Mouse (Mus musculus) hindlimb bud, embryonic 11.5 days (tissue): ENCODE data around the gene Rsph1.
"Not testable (repeated sequence)": the region's sequence is repeated elsewhere in the genome, so short reads cannot be mapped to it uniquely, and the experiment has no call there.

Experiments used
- DNase-seq: peaks from one replicate; pipeline ENCODE4 v3.0.0-alpha.2; 2012; ENCODE audit warnings: low read depth, low spot score; ENCODE audit errors: extremely low spot score

Gene Rsph1

DNA sequence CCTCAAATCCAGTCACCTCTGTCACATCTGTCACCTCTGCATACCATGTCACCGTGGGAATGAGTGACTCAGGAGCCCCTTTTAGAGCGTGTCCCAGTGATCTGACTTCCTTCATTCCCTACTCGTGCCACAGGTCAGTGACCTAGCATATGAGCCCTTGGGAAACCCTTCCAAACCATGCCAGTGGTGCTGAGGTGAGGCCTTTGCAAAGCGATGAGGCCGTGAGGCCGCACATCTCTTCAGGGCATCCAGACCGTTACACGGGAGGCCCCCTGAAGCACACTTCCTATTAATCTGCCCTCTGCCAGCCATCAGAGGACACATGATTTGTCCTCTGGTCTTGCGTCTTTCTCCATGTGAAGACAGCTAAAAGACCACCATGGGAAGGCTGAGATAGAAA, 2.4 kb upstream of the Rsph1 start:
- DNase-seq: no peak

DNA sequence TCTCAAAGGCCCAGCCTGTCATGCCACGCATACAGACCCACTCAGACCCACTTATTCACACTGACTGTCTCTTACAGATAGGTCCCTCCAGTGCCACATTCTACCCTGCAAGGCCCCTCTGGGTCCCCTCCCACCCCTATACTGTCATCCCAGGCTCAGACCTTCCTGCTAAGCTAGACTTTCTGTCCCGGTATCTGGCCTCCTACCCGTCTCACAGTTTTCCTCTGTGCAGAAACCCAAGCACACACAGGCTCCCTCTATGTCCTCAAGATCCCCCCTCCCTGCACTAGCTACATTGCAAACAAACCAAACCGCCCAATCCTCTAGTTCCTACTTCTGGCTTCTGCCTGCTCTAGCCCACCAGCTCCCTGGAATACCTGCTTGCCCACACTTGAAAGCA, 748 bp upstream of the Rsph1 start:
- DNase-seq: no peak

- DNase-seq: no peak
Observed at GRCm38 (mm10) chr17:31276207-31276921, 819 bp downstream of the Rsph1 start.

DNA sequence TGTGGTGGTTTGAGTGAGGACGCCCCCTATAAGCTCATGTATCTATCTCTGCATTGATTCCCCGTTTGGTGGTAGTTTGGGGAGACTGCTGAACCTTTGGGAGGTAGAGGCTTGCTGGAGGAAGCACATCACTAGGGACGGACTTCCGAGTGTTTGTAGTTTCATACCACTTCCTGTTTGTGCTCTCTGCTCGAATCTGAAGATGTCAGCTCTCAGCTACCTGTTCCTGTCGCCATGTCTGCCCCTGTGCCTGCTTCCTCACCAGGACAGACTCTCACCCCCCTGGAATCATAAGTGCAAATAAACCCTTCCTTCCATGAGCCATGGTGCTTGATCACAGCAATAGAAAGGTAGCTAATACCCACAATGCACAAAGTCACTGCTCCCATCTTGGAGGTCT, 2.0 kb downstream of the Rsph1 start:
- DNase-seq: no peak

GRCm38 (mm10) chr17:31273631-31274030, 3.6 kb downstream of the Rsph1 start:
- no peak for DNase-seq

DNA sequence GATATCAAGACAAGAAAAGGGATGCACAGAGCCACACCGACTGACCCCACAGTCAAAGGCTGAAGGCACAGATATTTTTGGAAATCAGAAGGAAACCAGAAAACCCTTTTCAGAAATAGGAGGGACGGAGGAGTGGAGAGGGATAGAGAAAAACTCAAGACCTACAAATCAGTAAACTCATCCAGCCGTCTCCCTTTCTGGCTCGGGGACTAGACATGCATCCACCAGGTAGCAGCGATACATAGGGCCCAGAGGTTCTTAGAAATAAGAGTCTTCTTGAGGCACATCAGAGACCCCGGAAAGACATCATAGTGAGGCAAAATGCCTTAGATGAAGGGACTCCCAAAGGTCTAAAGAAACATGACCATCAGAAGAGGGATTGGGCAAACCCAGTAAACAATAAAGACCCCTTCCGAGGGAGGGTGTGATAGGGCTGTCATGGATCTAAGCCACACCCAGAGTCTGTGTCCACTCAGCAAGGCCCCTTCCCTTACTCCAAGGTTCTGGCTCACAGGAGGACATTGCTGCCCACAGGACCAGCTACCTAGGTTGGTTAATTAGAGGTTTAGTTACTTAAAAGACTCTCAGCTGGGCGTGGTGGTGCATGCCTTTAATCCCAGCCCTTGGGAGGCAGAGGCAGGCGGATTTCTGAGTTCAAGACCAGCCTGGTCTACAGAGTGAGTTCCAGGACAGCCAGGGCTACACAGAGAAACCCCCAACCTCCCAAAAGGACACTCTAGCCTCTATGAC, 4.6 kb downstream of the Rsph1 start:
- DNase-seq: no peak

DNA sequence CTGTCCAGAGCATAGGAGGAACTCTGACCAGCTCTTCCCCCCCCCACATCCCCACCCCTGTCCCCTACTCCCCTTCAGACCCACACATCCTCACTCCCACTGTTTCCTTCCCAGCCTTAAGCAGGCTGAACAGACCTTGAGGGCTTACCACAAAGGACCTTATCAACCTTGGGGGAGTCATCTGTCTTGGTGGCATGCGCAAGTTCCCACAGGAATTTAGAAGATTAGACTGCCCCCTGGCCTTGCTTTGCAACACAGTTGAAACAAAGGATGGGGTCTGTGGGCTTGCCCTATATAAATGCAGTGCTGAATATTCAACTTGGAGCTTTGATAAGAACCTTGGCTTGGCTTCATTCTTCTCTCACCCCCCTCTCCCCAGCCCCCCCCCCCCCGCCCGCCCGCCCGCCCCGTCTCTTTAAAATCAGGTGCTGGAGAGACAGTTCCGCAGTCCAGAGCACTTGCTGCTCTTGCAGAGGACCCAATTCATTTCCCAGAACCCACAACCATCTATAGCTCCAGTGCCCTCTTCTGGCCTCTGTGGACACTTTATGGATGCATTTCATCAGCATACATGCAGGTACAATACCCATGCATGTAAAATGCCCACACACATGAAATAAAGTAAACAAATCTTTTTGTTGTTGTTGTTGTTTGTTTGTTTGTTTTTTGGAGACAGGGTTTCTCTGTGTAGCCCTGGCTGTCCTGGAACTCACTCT, 5.9 kb downstream of the Rsph1 start:
- no peak for DNase-seq

DNA sequence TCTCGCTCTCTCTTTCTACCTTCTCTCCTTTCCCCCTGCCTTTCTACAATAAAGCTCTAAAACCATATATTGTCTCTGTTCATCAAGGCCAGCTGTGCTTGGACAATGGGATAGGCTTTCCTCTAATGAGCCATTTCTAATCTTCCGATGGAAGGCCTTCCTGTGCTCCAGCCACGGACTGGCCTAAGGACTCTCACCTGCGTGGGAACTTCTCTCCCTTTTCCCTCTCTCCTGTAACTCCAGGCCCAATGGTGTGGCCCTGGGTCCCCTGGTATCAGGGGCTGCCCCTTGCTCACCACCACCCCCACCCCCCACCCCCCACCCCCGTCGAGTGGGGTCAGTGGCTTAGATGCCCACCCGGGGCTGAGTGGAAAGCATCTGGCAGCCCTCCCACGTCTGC, 6.4 kb downstream of the Rsph1 start:
- not testable (repeated sequence) for DNase-seq

- DNase-seq: no peak
Observed at GRCm38 (mm10) chr17:31270246-31270645, 6.9 kb downstream of the Rsph1 start.

DNA sequence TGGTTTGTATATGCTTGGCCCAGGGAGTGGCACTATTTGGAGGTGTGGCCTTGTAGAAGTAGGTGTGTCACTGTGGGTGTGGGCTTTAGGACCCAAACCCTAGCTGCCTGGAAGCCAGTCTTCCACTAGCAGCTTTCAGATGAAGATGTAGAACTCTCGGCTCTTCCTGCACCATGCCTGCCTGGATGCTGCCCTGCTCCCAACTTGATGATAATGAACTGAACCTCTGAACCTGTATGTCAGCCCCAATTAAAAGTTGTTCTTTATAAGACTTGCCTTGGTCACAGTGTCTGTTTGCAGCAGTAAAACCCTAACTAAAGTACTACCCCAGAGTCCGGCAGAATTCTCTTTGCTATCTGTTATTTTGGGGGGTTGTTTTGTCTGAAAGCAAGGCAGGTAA, 7.4 kb downstream of the Rsph1 start:
- DNase-seq: no peak

GRCm38 (mm10) chr17:31268016-31268415, 9.2 kb downstream of the Rsph1 start:
- no peak for DNase-seq

GRCm38 (mm10) chr17:31267603-31268002, 9.6 kb downstream of the Rsph1 start:
- DNase-seq: no peak

DNA sequence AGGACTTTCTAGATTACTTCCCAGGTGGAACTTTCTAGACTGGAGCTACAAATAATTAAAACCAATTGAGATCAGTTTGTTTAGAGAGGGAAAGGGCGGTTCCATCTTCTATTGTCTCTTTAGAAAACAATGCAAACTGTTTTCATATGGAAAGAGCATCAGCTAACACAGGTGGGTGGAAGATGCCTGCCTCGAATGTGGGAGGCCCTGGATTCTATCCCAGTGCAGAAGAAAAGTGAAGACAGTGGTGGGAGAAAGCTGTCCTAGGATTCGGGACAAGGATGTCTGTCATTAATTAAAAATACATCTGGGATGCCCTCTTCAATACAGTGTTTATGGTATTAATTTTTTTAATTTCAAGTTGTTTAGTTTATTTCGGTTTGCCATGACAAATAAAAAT, 10.0 kb downstream of the Rsph1 start:
- DNase-seq: no peak

GRCm38 (mm10) chr17:31266321-31266950, 10.7 kb downstream of the Rsph1 start:
- DNase-seq: no peak

- DNase-seq: no peak
Observed at GRCm38 (mm10) chr17:31265831-31266230, 11.4 kb downstream of the Rsph1 start.

- DNase-seq: no peak
Observed at GRCm38 (mm10) chr17:31265171-31265572, 12.0 kb downstream of the Rsph1 start.

GRCm38 (mm10) chr17:31264372-31264771, 12.8 kb downstream of the Rsph1 start:
- DNase-seq: no peak

- DNase-seq: no peak
Observed at GRCm38 (mm10) chr17:31263770-31264169, 13.4 kb downstream of the Rsph1 start.

- no peak for DNase-seq
Observed at GRCm38 (mm10) chr17:31262715-31263114, 14.5 kb downstream of the Rsph1 start.

DNA sequence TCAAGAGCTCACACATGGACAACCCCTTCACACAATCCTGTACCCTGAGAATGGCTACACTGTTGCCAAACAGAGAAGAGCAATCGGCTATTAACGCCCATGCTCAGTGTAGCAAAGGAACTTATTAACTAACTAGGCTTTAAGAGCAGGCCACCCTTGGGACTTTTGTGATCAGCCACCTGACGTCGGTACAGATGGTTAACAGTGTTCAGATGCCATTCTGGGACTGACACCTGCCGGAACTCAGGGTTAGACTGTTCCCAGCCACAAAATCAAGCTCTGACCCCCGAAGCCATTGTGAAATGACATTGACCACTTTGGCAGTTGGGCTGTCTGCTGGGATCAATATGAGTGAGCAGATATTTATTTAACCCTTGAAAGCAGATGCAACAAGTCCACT, 15.8 kb downstream of the Rsph1 start:
- DNase-seq: no peak

- DNase-seq: no peak
Observed at GRCm38 (mm10) chr17:31260430-31260829, 16.8 kb downstream of the Rsph1 start.
